Mouse (Mus musculus) neural tube, embryonic 15.5 days (tissue): ENCODE measurements around the gene Bend6. TPM values are rescaled to one million over a fixed set of nuclear protein-coding genes. Genes with fewer than 3 reads are reported as not detected.
"Not testable (repeated sequence)": the region's sequence is repeated elsewhere in the genome, so short reads cannot be mapped to it uniquely, and the experiment has no call there.

Experiments used
- ATAC-seq: fragments of 200-750 bp; cut with Nextera tagmentation; 2 replicates; pipeline ENCODE4 v1.8.0; 2017; ENCODE audit warnings: mild to moderate bottlenecking, moderate TSS enrichment, moderate library complexity; ENCODE audit not compliant: low FRiP score
- H3K27ac ChIP-seq: fragments of 300-500 bp; sonication (generic); replicated peaks from 2 replicates; pipeline ENCODE4 v1.5.1; 2015; ENCODE audit warnings: mild to moderate bottlenecking, inconsistent platforms
- H3K27me3 ChIP-seq: fragments of 300-500 bp; sonication (generic); replicated peaks from 2 replicates; pipeline ENCODE4 v1.6.1; 2015; ENCODE audit warnings: inconsistent platforms
- H3K36me3 ChIP-seq: fragments of 300-500 bp; sonication (generic); 2 replicates; pipeline ENCODE4 v1.6.1; 2015; ENCODE audit warnings: inconsistent platforms
- H3K4me1 ChIP-seq: fragments of 300-500 bp; sonication (generic); 2 replicates; pipeline ENCODE4 v1.6.1; 2015; ENCODE audit warnings: inconsistent platforms
- H3K4me2 ChIP-seq: fragments of 300-500 bp; sonication (generic); 2 replicates; pipeline ENCODE4 v1.6.1; 2015; ENCODE audit warnings: inconsistent platforms, mild to moderate bottlenecking, moderate library complexity
- H3K4me3 ChIP-seq: fragments of 300-500 bp; sonication (generic); replicated peaks from 2 replicates; pipeline ENCODE4 v1.5.1; 2015; ENCODE audit warnings: mild to moderate bottlenecking, inconsistent platforms
- H3K9ac ChIP-seq: fragments of 300-500 bp; sonication (generic); replicated peaks from 2 replicates; pipeline ENCODE4 v1.6.1; 2015; ENCODE audit warnings: mild to moderate bottlenecking, inconsistent platforms
- H3K9me3 ChIP-seq: fragments of 300-500 bp; sonication (generic); replicated peaks from 2 replicates; pipeline ENCODE4 v1.6.1; 2016; ENCODE audit warnings: inconsistent platforms
- WGBS: fragments of 180-500 bp; shearing (Covaris S2); methylation state at CpG from one replicate; pipeline ENCODE4 v1.1.7; 2015; ENCODE audit warnings: mixed read lengths; 5-methylcytosine and 5-hydroxymethylcytosine counted together
- polyA plus RNA-seq: library from polyadenylated mRNA; unstranded; fragments of >200 nt; fragmentation: Nextera tagmentation; extraction: Ambion mirVana; gene quantifications from 2 replicates; pipeline ENCODE4 v1.2.1, GENCODE M21; 2015

Gene Bend6
- polyA plus RNA-seq, 1 experiment from 2014 or later: 71.6 TPM

- Histone ChIP-seq H3K9me3 (no peaks in the 10 kb centered on the region), H3K4me3 (no peak overlapping the region), H3K27ac (no peak overlapping the region), H3K9ac (no peak overlapping the region), H3K36me3 (peaks cover 4% of the 10 kb centered on the region), H3K4me1 (no peaks in the 10 kb centered on the region), H3K27me3 (no peaks in the 10 kb centered on the region), H3K4me2 (no peak overlapping the region)
- no peak for ATAC-seq
- 91% methylated on average over 3 of the region's 3 CpGs for WGBS
Measured at GRCm38 (mm10) chr1:33869437-33869836, 38.2 kb downstream of the Bend6 start.

GRCm38 (mm10) chr1:33869031-33869430 lies 38.6 kb downstream of the Bend6 start:
- H3K9me3 ChIP-seq: no peaks in the 10 kb centered on the region
- H3K27ac ChIP-seq: no peak overlapping the region
- H3K27me3 ChIP-seq: no peaks in the 10 kb centered on the region
- H3K4me3 ChIP-seq: no peak overlapping the region
- H3K9ac ChIP-seq: no peak overlapping the region
- H3K36me3 ChIP-seq: peaks cover 4% of the 10 kb centered on the region
- H3K4me2 ChIP-seq: no peak overlapping the region
- H3K4me1 ChIP-seq: no peaks in the 10 kb centered on the region
- WGBS: 80% methylated on average over 2 of the region's 2 CpGs
- no peak for ATAC-seq

GRCm38 (mm10) chr1:33846807-33847206 lies 60.8 kb downstream of the Bend6 start:
- H3K4me1 ChIP-seq: no peaks in the 10 kb centered on the region
- H3K4me2 ChIP-seq: no peak overlapping the region
- H3K27me3 ChIP-seq: no peaks in the 10 kb centered on the region
- H3K27ac ChIP-seq: no peak overlapping the region
- no peak overlapping the region for H3K9ac ChIP-seq
- no peaks in the 10 kb centered on the region for H3K36me3 ChIP-seq
- no peak for ATAC-seq
- H3K9me3 ChIP-seq: no peaks in the 10 kb centered on the region
- H3K4me3 ChIP-seq: no peak overlapping the region
- 96% methylated on average over 2 of the region's 2 CpGs for WGBS

- no peak overlapping the region for H3K9ac ChIP-seq
- H3K9me3 ChIP-seq: no peaks in the 10 kb centered on the region
- no peak for ATAC-seq
- H3K4me3 ChIP-seq: no peak overlapping the region
- H3K27me3 ChIP-seq: no peaks in the 10 kb centered on the region
- no peaks in the 10 kb centered on the region for H3K4me1 ChIP-seq
- no peaks in the 10 kb centered on the region for H3K36me3 ChIP-seq
- no peak overlapping the region for H3K27ac ChIP-seq
- 73% methylated on average over 6 of the region's 6 CpGs for WGBS
- H3K4me2 ChIP-seq: no peak overlapping the region
Measured at GRCm38 (mm10) chr1:33843823-33844222, 63.8 kb downstream of the Bend6 start.

GRCm38 (mm10) chr1:33838952-33839351 lies 68.7 kb downstream of the Bend6 start:
- 97% methylated on average over 14 of the region's 14 CpGs for WGBS

GRCm38 (mm10) chr1:33830586-33830985 lies 77.0 kb downstream of the Bend6 start:
- 74% methylated on average over 4 of the region's 4 CpGs for WGBS
- H3K4me1 ChIP-seq: no peaks in the 10 kb centered on the region

More at GRCm38 (mm10) chr1:33838952-33839351, 68.7 kb downstream of the Bend6 start:
- not testable (repeated sequence) for H3K36me3 ChIP-seq, H3K4me1 ChIP-seq, H3K27me3 ChIP-seq, H3K4me3 ChIP-seq, ATAC-seq, H3K9me3 ChIP-seq, H3K27ac ChIP-seq, H3K9ac ChIP-seq, H3K4me2 ChIP-seq

GRCm38 (mm10) chr1:33817931-33818330 lies 89.7 kb downstream of the Bend6 start:
- ATAC-seq: no peak
- H3K9me3 ChIP-seq: no peaks in the 10 kb centered on the region
- 88% methylated on average over 2 of the region's 2 CpGs for WGBS
- no peak overlapping the region for H3K27ac ChIP-seq
- no peaks in the 10 kb centered on the region for H3K27me3 ChIP-seq
- no peak overlapping the region for H3K4me3 ChIP-seq
- H3K9ac ChIP-seq: no peak overlapping the region
- H3K4me1 ChIP-seq: peaks cover 10% of the 10 kb centered on the region
- H3K36me3 ChIP-seq: no peaks in the 10 kb centered on the region
- H3K4me2 ChIP-seq: no peak overlapping the region

More at GRCm38 (mm10) chr1:33830586-33830985, 77.0 kb downstream of the Bend6 start:
- no peak for ATAC-seq
- no peak overlapping the region for H3K27ac ChIP-seq
- no peak overlapping the region for H3K9ac ChIP-seq
- H3K9me3 ChIP-seq: no peaks in the 10 kb centered on the region
- H3K27me3 ChIP-seq: no peaks in the 10 kb centered on the region
- H3K4me2 ChIP-seq: no peak overlapping the region
- no peak overlapping the region for H3K4me3 ChIP-seq
- H3K36me3 ChIP-seq: no peaks in the 10 kb centered on the region

- Histone ChIP-seq H3K36me3 (peaks cover 21% of the 10 kb centered on the region), H3K27ac (peak within 1 kb of the TSS; percentile 94), H3K4me1 (peaks cover 29% of the 10 kb centered on the region), H3K4me3 (peak within 1 kb of the TSS; percentile 82), H3K27me3 (no peaks in the 10 kb centered on the region), H3K9ac (peak within 1 kb of the TSS; percentile 82), H3K4me2 (peak within 1 kb of the TSS; percentile 75), H3K9me3 (no peaks in the 10 kb centered on the region)
- under 1% methylated on average over 82 of the region's 85 CpGs for WGBS
- ATAC-seq: peak; percentile 97
Measured at GRCm38 (mm10) chr1:33813868-33814794, 93.5 kb downstream of the Bend6 start, which contains the start of gene Zfp451. TSS of gene Zfp451 (minus strand) at chr1:33814595.

GRCm38 (mm10) chr1:33813495-33813867 lies 94.1 kb downstream of the Bend6 start:
- peaks cover 29% of the 10 kb centered on the region for H3K4me1 ChIP-seq
- H3K27ac ChIP-seq: peak overlapping the region; percentile 94
- 6% methylated on average over 11 of the region's 11 CpGs for WGBS
- H3K9me3 ChIP-seq: no peaks in the 10 kb centered on the region
- peak overlapping the region; percentile 82 for H3K4me3 ChIP-seq
- H3K27me3 ChIP-seq: no peaks in the 10 kb centered on the region
- 0 out of 2 replicates have a peak, but pooled peaks have one; percentile 6 for ATAC-seq
- peak overlapping the region; percentile 82 for H3K9ac ChIP-seq
- H3K36me3 ChIP-seq: peaks cover 25% of the 10 kb centered on the region
- H3K4me2 ChIP-seq: peak overlapping the region; percentile 75

GRCm38 (mm10) chr1:33803323-33803722 lies 104.3 kb downstream of the Bend6 start:
- no peaks in the 10 kb centered on the region for H3K9me3 ChIP-seq
- ATAC-seq: no peak
- H3K27me3 ChIP-seq: no peaks in the 10 kb centered on the region
- no peaks in the 10 kb centered on the region for H3K4me1 ChIP-seq
- WGBS: 96% methylated on average over 2 of the region's 2 CpGs
- no peak overlapping the region for H3K4me2 ChIP-seq
- no peak overlapping the region for H3K9ac ChIP-seq
- no peak overlapping the region for H3K27ac ChIP-seq
- H3K36me3 ChIP-seq: peaks cover 60% of the 10 kb centered on the region
- H3K4me3 ChIP-seq: no peak overlapping the region
